Mouse (Mus musculus): ENCODE results near the gene Itgb5.

The Itgb5 gene

DNA sequence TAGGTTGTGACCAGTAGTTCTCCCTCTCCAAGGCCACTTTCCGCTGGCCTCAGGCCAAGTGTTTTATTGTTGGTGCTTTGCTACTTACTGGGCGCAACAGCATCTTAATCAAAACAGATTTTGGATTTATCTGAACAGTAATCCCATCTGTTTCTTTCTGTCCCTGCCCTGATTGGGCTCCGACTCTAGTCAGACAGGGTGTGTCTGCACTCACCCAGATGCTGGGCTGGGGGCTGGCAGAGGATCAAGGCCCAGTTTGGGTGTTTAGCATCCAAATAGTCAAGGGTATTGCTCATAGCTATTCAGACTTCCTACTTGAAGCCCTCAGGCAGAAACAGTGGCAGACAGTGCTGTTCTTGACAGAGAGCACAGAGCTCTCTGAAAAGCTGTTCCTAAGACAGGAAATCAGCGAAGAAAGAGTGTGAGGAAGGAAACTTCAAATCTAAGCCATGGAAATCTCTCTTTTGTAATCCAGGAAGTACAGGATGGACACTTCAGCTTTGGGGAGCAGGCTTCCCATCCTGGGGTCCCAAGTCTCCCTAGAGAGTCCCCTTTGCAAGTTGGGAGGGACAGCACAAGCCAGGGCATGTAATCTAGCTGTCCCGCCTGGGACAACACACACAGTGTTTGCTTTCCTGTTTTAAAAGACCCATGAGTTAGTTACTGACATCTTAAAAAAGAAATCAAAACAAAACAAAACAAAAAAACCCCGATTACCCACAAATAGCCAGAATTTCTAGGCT, 48.7 kb downstream of the Itgb5 start:
- no peak for DNase-seq (ENCODE audit: extremely low spot score)

- no peak for DNase-seq (ENCODE audit: extremely low spot score)
Observed at GRCm38 (mm10) chr16:33879031-33879430, 49.6 kb downstream of the Itgb5 start.

DNA sequence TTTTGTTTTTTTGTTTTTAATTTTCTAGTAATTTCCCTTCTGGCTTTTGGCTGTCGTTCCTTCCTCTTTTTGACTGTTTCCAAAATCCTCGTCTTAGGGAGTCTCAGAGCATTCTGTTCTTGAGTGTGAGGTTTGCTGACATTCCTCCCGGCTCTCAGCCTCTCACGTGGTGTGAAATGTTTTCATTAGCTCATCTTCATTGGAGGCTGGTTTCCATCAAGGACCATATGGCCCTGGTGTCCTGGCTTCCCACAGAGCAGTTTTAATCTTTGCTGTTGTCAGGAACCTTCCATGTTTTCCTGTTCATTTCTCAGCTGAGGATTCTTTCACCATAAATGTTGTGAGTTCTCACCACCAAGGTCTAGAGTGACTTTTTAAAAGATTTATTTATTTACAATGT, 50.1 kb downstream of the Itgb5 start:
- no peak for DNase-seq (ENCODE audit: extremely low spot score)

GRCm38 (mm10) chr16:33880765-33881164, 51.3 kb downstream of the Itgb5 start:
- DNase-seq (ENCODE audit: extremely low spot score) = no peak

GRCm38 (mm10) chr16:33882540-33882939, 53.1 kb downstream of the Itgb5 start:
- DNase-seq (ENCODE audit: extremely low spot score) = no peak

DNA sequence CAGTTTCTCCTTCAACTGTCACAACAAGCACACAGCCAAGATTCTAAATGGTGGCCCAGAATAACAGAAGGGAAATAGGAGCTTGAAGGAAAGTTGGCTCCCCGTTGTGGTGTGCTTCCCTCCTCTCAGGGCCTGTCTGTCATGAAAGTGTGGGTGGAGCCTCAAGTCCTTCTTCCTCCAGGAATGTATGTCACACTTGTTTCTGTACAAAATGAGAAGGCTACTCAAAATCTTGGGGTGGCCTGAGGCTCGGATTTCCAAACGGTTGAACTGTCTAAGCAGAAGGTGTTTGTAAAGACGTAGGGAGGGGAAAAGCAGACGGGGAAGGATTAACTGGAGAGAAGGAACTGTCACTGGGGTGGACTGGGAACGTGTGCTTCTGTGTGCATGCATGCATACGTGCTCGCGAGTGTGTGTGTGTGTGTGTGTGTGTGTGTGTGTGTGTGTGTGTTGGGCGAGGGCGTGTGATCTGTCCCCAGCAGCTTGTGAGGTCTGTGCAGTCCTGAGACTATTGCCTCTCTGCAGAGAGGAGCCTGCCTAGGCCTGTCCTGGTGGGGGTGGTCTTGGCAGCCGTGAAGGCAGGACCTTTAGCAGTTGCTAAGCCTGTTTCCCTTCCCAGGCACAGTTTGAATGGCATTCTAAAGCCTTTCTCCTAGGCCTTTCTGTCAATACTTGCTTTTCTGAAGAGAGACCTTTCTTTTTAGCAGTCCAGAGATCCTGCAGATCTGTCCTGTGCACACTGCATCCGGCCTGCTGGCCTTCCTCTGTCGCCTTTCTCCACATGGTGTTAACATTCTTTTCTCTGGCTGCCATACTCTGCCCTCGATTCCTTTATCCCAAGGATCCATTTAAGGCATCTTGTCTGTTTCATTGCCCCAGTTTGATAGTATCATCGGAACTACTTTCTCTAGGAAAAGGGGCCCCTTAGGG, 53.8 kb downstream of the Itgb5 start:
- DNase-seq (ENCODE audit: extremely low spot score) = no peak

GRCm38 (mm10) chr16:33884201-33884600, 54.7 kb downstream of the Itgb5 start:
- DNase-seq (ENCODE audit: extremely low spot score) = no peak

- no peak for DNase-seq (ENCODE audit: extremely low spot score)
Observed at GRCm38 (mm10) chr16:33885021-33885471, 55.6 kb downstream of the Itgb5 start.

- DNase-seq (ENCODE audit: extremely low spot score) = no peak
Observed at GRCm38 (mm10) chr16:33885671-33886328, 56.3 kb downstream of the Itgb5 start.

DNA sequence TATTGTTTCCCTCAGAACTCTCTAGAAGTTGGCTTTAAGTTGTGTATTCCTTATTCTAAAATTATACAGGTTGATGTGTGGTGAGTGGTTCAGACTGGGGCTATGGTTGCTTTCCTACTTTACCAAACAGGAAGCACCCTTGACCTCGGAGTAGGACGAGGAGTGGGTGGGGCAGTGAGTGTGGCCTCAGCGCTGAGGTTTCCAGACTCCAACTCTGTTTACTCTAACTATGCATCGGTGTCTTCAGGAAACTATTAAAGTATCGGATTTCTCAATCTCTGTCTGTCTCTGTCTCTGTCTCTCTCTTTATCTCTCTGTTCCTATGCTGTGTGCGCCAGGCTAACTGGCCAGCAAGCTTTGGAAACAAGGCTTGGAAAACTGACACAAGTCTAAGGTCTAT, 57.2 kb downstream of the Itgb5 start:
- no peak for DNase-seq (ENCODE audit: extremely low spot score)

- no peak for DNase-seq (ENCODE audit: extremely low spot score)
Observed at GRCm38 (mm10) chr16:33887981-33888380, 58.5 kb downstream of the Itgb5 start.

DNA sequence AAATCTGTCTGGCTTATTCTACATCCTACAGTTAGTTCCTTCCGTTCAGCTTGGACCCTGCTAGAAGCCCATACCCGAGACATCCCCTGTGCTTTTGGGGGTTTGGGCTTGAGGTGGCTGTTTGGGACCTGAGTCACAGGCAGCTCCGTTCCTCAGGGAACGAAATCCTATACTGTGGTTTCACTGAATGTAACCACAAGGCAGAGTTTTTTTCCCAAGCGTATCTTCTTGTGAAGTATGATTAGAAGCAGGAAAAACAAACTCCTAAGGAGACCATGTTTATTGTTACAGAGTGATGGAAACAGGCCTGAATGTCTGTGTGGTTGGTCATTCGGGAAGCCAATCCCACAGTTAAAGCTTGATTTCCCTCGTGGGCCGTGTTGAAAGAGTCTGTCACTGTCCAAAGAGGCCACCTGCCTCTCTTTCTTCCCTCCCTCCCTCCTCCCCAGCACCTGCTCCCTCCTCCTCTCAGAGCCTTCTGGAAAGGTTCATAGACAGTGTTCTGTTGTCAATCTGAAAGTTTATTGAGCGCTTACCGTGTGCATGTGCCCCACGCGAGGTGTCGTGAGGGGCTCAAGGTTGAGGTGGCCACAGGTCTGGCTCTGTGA, 59.6 kb downstream of the Itgb5 start:
- DNase-seq (ENCODE audit: extremely low spot score) = no peak

- no peak for DNase-seq (ENCODE audit: extremely low spot score)
Observed at GRCm38 (mm10) chr16:33891099-33891498, 61.6 kb downstream of the Itgb5 start.

DNA sequence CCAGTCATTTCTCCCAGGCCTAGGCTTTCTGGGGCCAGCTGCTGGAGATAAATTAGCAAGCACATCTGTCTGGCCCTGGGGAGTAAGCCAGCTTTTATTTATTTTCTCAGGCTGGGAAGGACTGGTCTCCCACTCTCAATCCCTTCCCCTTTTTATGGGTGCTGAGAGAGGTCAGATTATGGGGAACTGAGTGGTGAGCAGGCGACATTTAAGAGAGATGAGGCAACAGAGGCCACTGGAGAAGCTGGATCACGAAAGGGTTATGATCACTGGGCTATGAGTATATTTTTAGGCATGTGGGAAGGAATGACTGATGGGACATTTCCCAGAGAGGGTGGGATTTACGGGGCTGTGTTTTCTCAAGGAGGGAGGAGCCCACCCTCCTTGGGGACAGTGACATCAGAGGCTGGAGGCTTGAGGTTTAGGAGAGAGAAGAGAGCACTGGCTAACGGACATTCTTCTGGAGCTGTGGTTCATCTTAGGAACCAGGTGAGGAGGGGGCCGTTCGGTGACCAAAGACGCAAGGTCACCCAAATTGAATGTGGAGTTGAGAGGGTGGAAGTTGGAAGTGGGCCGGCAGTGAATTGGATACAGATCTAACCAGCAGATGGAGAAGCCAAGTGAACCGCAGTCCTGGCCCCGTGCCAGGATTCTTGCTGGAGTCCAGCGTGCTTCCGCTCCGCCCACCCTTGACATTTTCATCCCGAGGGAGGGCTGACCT, 62.3 kb downstream of the Itgb5 start:
- no peak for DNase-seq (ENCODE audit: extremely low spot score)

- DNase-seq (ENCODE audit: extremely low spot score) = no peak
Observed at GRCm38 (mm10) chr16:33892539-33892938, 63.1 kb downstream of the Itgb5 start.

- no peak for DNase-seq (ENCODE audit: extremely low spot score)
Observed at GRCm38 (mm10) chr16:33893796-33894195, 64.3 kb downstream of the Itgb5 start.

- DNase-seq (ENCODE audit: extremely low spot score) = no peak
Observed at GRCm38 (mm10) chr16:33894449-33894848, 65.0 kb downstream of the Itgb5 start.

DNA sequence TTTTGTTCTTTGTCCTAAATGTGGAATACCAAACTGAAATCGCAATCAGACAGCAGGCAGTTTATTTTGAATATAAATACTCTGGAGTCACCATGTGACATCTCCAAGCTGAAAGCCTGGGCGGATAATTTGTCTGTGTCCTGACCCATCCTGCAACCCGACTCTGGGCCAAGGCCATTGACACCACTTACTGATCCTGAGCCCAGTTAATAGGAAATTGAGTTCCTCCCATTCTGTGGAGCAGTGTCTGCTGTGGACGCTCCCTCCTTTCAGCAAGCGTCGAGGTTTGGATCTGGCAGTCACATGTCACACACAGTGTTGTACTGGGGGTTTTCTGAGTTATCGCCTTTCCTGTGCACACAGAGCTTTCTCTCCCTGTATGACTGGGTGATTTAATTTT, 66.2 kb downstream of the Itgb5 start:
- DNase-seq (ENCODE audit: extremely low spot score) = no peak

DNA sequence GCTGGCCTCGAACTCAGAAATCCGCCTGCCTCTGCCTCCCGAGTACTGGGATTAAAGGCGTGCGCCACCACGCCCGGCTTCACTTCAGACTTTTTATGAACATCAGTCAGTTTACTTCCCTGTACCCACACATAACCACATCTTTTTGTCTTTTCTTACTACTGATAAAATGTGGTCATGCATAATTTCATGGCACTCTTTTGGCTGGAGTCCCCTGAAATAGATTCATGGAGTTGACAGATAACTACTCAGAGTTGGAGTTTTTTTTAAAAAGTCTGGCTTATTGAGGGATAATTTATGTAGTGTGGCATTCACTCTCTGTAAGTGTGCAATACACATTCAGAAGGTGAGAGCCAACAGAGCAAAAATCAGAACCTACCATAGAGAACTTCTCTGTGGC, 67.3 kb downstream of the Itgb5 start:
- no peak for DNase-seq (ENCODE audit: extremely low spot score)

DNA sequence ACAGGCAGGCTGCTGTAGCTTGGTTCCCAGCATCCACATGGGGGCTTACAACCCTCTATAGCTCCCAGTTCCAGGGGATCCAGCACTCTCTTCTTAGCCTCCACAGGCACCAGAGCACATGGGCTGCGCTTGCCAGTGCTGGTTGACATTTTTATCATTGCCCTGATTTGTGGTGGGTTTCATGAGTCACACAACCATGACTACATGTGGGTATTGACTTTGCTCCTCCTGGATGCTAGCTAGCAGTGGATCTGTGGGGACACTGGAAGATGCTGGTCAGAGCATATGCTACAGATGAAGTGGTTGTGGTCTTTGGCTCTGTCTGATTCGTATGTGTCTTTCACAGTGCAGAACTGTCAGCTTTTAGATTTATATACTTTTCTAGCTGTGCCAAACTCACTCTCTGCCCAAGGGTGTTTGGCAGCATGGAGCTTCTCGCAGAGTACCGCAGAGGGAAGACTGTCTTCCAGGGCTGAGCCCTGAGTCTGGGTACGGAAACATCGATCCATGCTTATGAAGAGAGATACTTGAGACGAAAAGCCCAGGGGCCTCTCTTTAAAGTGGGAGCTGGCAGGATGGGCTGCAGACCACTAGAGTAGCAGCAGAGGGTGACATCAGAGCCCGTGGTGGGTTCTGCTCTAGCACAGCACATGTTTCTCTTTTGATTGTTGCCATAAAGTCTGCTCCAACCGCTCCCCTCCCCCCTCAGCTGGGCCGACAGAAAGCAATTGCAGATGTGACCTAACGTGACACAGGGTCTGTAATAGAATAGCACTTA, 74.4 kb downstream of the Itgb5 start:
- peak; percentile 79 for DNase-seq (ENCODE audit: extremely low spot score)
